In the genomic region with DNA sequence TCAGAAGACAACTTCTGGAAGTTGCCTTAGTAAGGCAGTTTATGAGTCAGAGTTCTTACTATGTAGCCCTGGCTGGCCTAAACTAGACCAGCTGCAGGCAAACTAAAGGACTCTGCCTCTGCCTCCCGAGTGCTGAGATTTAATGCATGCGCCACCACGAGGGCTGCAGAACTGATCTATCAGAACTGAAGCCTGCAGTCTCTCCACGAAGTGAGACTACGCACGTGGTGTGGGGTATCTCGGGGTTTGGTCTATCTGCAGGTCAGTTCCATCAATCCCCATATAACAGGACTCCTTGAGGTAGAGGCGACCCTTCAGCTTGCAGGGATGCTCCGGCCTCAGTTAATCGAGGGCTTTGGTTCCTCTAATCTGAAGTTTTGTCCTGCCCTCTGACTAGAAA, we compare ENCODE assay signal across 7 mouse cellular contexts. TPM values are rescaled to one million over a fixed set of nuclear protein-coding genes. Genes with fewer than 3 reads are reported as not detected.
DNase-seq lines count a peak whose midpoint lies in the region; ATAC-seq lines count a peak whose summit lies in the region.

No protein-coding gene starts in this region.

- H3K4me1 ChIP-seq in brown adipose tissue, adult 24 weeks (ENCODE audit: control insufficient read depth, insufficient read depth, insufficient read length, low read length): peaks cover 6% of the 10 kb centered on the region; the same call in 1 of the 2 replicates
- H3K4me1 ChIP-seq in forebrain, embryonic 16.5 days (replicated peaks; ENCODE audit: control insufficient read depth, insufficient read depth, low read length): peaks cover 16% of the 10 kb centered on the region
- H3K4me1 ChIP-seq in limb, embryonic 11.5 days (ENCODE audit: control insufficient read depth, insufficient read depth, low read length): peaks cover 14% of the 10 kb centered on the region; the same call in 1 of the 2 replicates
- H3K4me1 ChIP-seq in midbrain, embryonic 14.5 days (ENCODE audit: control insufficient read depth, insufficient read depth, low read length): peaks cover 12% of the 10 kb centered on the region

- no peak overlapping the region for H3K27ac ChIP-seq in brown adipose tissue, adult 24 weeks (replicated peaks; ENCODE audit: low read depth, low read length)
- H3K27ac ChIP-seq in forebrain, embryonic 16.5 days (ENCODE audit: low read length): peak overlapping the region; percentile 88
- peak overlapping the region; percentile 84 for H3K27ac ChIP-seq in limb, embryonic 11.5 days (replicated peaks; ENCODE audit: low read depth, low read length)
- peak overlapping the region; percentile 89 for H3K27ac ChIP-seq in midbrain, embryonic 14.5 days (replicated peaks; ENCODE audit: low read depth, low read length)

- peak overlapping the region; percentile 94 for H3K9ac ChIP-seq in forebrain, embryonic 16.5 days (replicated peaks; ENCODE audit: low read depth, low read length)
- peak overlapping the region; percentile 73 for H3K9ac ChIP-seq in limb, embryonic 11.5 days (ENCODE audit: low read length)
- H3K9ac ChIP-seq in midbrain, embryonic 14.5 days (replicated peaks; ENCODE audit: low read length): peak overlapping the region; percentile 89

- no peaks in the 10 kb centered on the region for H3K36me3 ChIP-seq in forebrain, embryonic 16.5 days (ENCODE audit: control insufficient read depth, insufficient read depth)
- H3K36me3 ChIP-seq in limb, embryonic 11.5 days (ENCODE audit: control insufficient read depth, insufficient read depth, low read length): peaks cover under 1% of the 10 kb centered on the region; the same call in 1 of the 2 replicates
- no peaks in the 10 kb centered on the region for H3K36me3 ChIP-seq in midbrain, embryonic 14.5 days (ENCODE audit: control insufficient read depth, insufficient read depth, low read length)

- DNase-seq in right cerebral cortex, adult 18-20 months: peak; percentile 43
- DNase-seq in right cerebral cortex, postnatal 25 days: no peak
- DNase-seq in limb, embryonic 11.5 days (ENCODE audit: low spot score): peak; percentile 59
- DNase-seq in midbrain, embryonic 14.5 days: peak; percentile 67
- no peak for DNase-seq in urinary bladder, adult 2 months (ENCODE audit: low spot score)

- H3K4me3 ChIP-seq in brown adipose tissue, adult 24 weeks (ENCODE audit: insufficient read depth, low read depth, low read length): peak overlapping the region; percentile 78
- H3K4me3 ChIP-seq in forebrain, embryonic 16.5 days (replicated peaks; ENCODE audit: low read length): peak overlapping the region; percentile 87
- peak overlapping the region; percentile 79 for H3K4me3 ChIP-seq in limb, embryonic 11.5 days (ENCODE audit: low read depth, low read length)
- peak overlapping the region; percentile 80 for H3K4me3 ChIP-seq in midbrain, embryonic 14.5 days (replicated peaks; ENCODE audit: low read depth, low read length)

- peak overlapping the region; percentile 79 for H3K4me2 ChIP-seq in forebrain, embryonic 16.5 days (ENCODE audit: low read length)
- peak overlapping the region; percentile 87 for H3K4me2 ChIP-seq in limb, embryonic 11.5 days (ENCODE audit: low read depth, severe bottlenecking)
- H3K4me2 ChIP-seq in midbrain, embryonic 14.5 days (ENCODE audit: low read length): peak overlapping the region; percentile 83

- WGBS in forebrain, embryonic 16.5 days: 1% methylated on average over 10 of the region's 10 CpGs
- 2% methylated on average over 10 of the region's 10 CpGs for WGBS in limb, embryonic 11.5 days
- WGBS in midbrain, embryonic 14.5 days: under 1% methylated on average over 10 of the region's 10 CpGs

- H3K9me3 ChIP-seq in forebrain, embryonic 16.5 days (ENCODE audit: control insufficient read depth, low read length): no peaks in the 10 kb centered on the region
- no peaks in the 10 kb centered on the region for H3K9me3 ChIP-seq in limb, embryonic 11.5 days (ENCODE audit: control insufficient read depth, low read length)
- no peaks in the 10 kb centered on the region for H3K9me3 ChIP-seq in midbrain, embryonic 14.5 days (ENCODE audit: control insufficient read depth, low read length)

- H3K27me3 ChIP-seq in forebrain, embryonic 16.5 days (replicated peaks; ENCODE audit: control insufficient read depth, insufficient read depth, low read length): no peaks in the 10 kb centered on the region
- H3K27me3 ChIP-seq in limb, embryonic 11.5 days (ENCODE audit: control insufficient read depth, insufficient read depth, low read length): no peaks in the 10 kb centered on the region
- H3K27me3 ChIP-seq in midbrain, embryonic 14.5 days (ENCODE audit: control insufficient read depth, insufficient read depth, low read length): no peaks in the 10 kb centered on the region

- ATAC-seq in forebrain, embryonic 16.5 days: peak; percentile 47
- ATAC-seq in limb, embryonic 11.5 days (ENCODE audit: insufficient number of reproducible peaks, low FRiP score, low TSS enrichment, low read depth): peak; percentile 49
- peak; percentile 53 for ATAC-seq in midbrain, embryonic 14.5 days (ENCODE audit: low FRiP score, low TSS enrichment)

RNA-seq across cellular contexts. Expression of gene Cc2d1b, which starts 0.6 kb away (rescaled TPM):
- 8.9 and 15.2 TPM in 2 replicates for polyA plus RNA-seq in brown adipose tissue, adult 24 weeks (2012; ENCODE audit: insufficient read depth, insufficient read length, missing spikeins)
- polyA plus RNA-seq in forebrain, embryonic 16.5 days (2015; fragmentation: Nextera tagmentation; extraction: Ambion mirVana): 19.3 and 21.6 TPM in 2 replicates
- polyA plus RNA-seq in limb, embryonic 11.5 days (2014; fragmentation: Nextera tagmentation; extraction: Ambion mirVana): 27.6 and 27.7 TPM in 2 replicates
- 21.1 and 25.3 TPM in 2 replicates for polyA plus RNA-seq in midbrain, embryonic 14.5 days (2014; fragmentation: Nextera tagmentation; extraction: Ambion mirVana)
- polyA plus RNA-seq in urinary bladder, adult 2 months (2012; rRNA removed): 37.5 and 39.2 TPM in 2 replicates

RNA-seq across cellular contexts. Expression of gene Orc1, which starts 39.9 kb away (rescaled TPM):
- not detected in 2 replicates for polyA plus RNA-seq in brown adipose tissue, adult 24 weeks (2012; ENCODE audit: insufficient read depth, insufficient read length, missing spikeins)
- 2.4 and 3.9 TPM in 2 replicates for polyA plus RNA-seq in forebrain, embryonic 16.5 days (2015; fragmentation: Nextera tagmentation; extraction: Ambion mirVana)
- 21.5 and 25.1 TPM in 2 replicates for polyA plus RNA-seq in limb, embryonic 11.5 days (2014; fragmentation: Nextera tagmentation; extraction: Ambion mirVana)
- 1.5 and 2.1 TPM in 2 replicates for polyA plus RNA-seq in midbrain, embryonic 14.5 days (2014; fragmentation: Nextera tagmentation; extraction: Ambion mirVana)
- polyA plus RNA-seq in urinary bladder, adult 2 months (2012; rRNA removed): 0.27 and 0.34 TPM in 2 replicates

RNA-seq across cellular contexts. Expression of gene Prpf38a, which starts 40.0 kb away (rescaled TPM):
- 21.7 and 24.2 TPM in 2 replicates for polyA plus RNA-seq in brown adipose tissue, adult 24 weeks (2012; ENCODE audit: insufficient read depth, insufficient read length, missing spikeins)
- polyA plus RNA-seq in forebrain, embryonic 16.5 days (2015; fragmentation: Nextera tagmentation; extraction: Ambion mirVana): 90.6 and 97.2 TPM in 2 replicates
- polyA plus RNA-seq in limb, embryonic 11.5 days (2014; fragmentation: Nextera tagmentation; extraction: Ambion mirVana): 129 and 136 TPM in 2 replicates
- 77.2 and 88.0 TPM in 2 replicates for polyA plus RNA-seq in midbrain, embryonic 14.5 days (2014; fragmentation: Nextera tagmentation; extraction: Ambion mirVana)
- 29.1 and 30.9 TPM in 2 replicates for polyA plus RNA-seq in urinary bladder, adult 2 months (2012; rRNA removed)

Comparison
In these comparisons a context has a peak if more than half of its experiments do, and no peak if none do; other contexts are left out.
1. DNase-seq: peak in right cerebral cortex, adult 18-20 months (single experiment), limb, embryonic 11.5 days (single experiment) and midbrain, embryonic 14.5 days (single experiment); none in right cerebral cortex, postnatal 25 days (single experiment) and urinary bladder, adult 2 months (single experiment).
2. Peak in every context shown above with its lines, with median percentiles within 50 percentile points of each other: H3K4me3 ChIP-seq, ATAC-seq, H3K4me2 ChIP-seq and H3K9ac ChIP-seq.